Mouse (Mus musculus): ENCODE data around the gene Frmd4a.

Gene Frmd4a

GRCm38 (mm10) chr2:4017528-4018288 lies at the start of gene Frmd4a:
Gene Frmd4a, plus strand, starts transcription at chr2:4017717.
- no peak for DNase-seq

GRCm38 (mm10) chr2:3988876-3989275 lies 28.6 kb upstream of the Frmd4a start:
- DNase-seq: no peak

GRCm38 (mm10) chr2:3990431-3990830 lies 27.1 kb upstream of the Frmd4a start:
- DNase-seq: no peak

- DNase-seq: no peak
Measured at GRCm38 (mm10) chr2:4018431-4018876, 937 bp downstream of the Frmd4a start.

GRCm38 (mm10) chr2:4018909-4019308 lies 1.4 kb downstream of the Frmd4a start:
- no peak for DNase-seq

GRCm38 (mm10) chr2:4024927-4025326 lies 7.4 kb downstream of the Frmd4a start:
- DNase-seq: no peak

- DNase-seq: no peak
Measured at GRCm38 (mm10) chr2:4029031-4029747, 11.7 kb downstream of the Frmd4a start.

- no peak for DNase-seq
Measured at GRCm38 (mm10) chr2:4036153-4036589, 18.7 kb downstream of the Frmd4a start.

GRCm38 (mm10) chr2:4036651-4037117 lies 19.2 kb downstream of the Frmd4a start:
- DNase-seq: no peak

GRCm38 (mm10) chr2:4042009-4042408 lies 24.5 kb downstream of the Frmd4a start:
- no peak for DNase-seq

GRCm38 (mm10) chr2:4055481-4055880 lies 38.0 kb downstream of the Frmd4a start:
- no peak for DNase-seq

GRCm38 (mm10) chr2:4060675-4061074 lies 43.2 kb downstream of the Frmd4a start:
- DNase-seq: no peak

- no peak for DNase-seq
Measured at GRCm38 (mm10) chr2:4071831-4072230, 54.3 kb downstream of the Frmd4a start.

GRCm38 (mm10) chr2:4083877-4084276 lies 66.4 kb downstream of the Frmd4a start:
- no peak for DNase-seq

GRCm38 (mm10) chr2:4097601-4098000 lies 80.1 kb downstream of the Frmd4a start:
- no peak for DNase-seq

GRCm38 (mm10) chr2:4098948-4099776 lies 81.6 kb downstream of the Frmd4a start:
- DNase-seq: no peak

GRCm38 (mm10) chr2:4099777-4100104 lies 82.2 kb downstream of the Frmd4a start:
- DNase-seq: no peak

GRCm38 (mm10) chr2:4101370-4101769 lies 83.9 kb downstream of the Frmd4a start:
- DNase-seq: no peak

- no peak for DNase-seq
Measured at GRCm38 (mm10) chr2:4113303-4113920, 95.9 kb downstream of the Frmd4a start.

- no peak for DNase-seq
Measured at GRCm38 (mm10) chr2:4119678-4120458, 102.4 kb downstream of the Frmd4a start.

GRCm38 (mm10) chr2:4131216-4131615 lies 113.7 kb downstream of the Frmd4a start:
- no peak for DNase-seq

GRCm38 (mm10) chr2:4137493-4137892 lies 120.0 kb downstream of the Frmd4a start:
- DNase-seq: no peak
